Mouse (Mus musculus): ENCODE measurements around the gene Gfra1.

- TF ChIP-seq CTCF (IDR thresholded peaks at IDR 0.05; ENCODE audit: extremely low read depth, insufficient read depth, low read length) (no peak), POLR2A (IDR thresholded peaks at IDR 0.05; ENCODE audit: extremely low read depth, insufficient read depth, low read length) (no peak)
These were observed 194.8 kb downstream of the Gfra1 start for GRCm38 (mm10) chr19:58260934-58261333.

Data from cortical plate, adult 2 months (tissue).